Mouse (Mus musculus): ENCODE results near the gene Cpn2.

- TF ChIP-seq POLR2A (IDR thresholded peaks at IDR 0.05; ENCODE audit: low read depth, low read length) (no peak), CTCF (IDR thresholded peaks at IDR 0.05; ENCODE audit: extremely low read depth, insufficient read depth, insufficient read length, insufficient replicate concordance) (no peak)
These were observed 46.0 kb downstream of the Cpn2 start for GRCm38 (mm10) chr16:30221161-30221782.
